Mouse (Mus musculus) kidney, adult 2 months (tissue): ENCODE results near the gene Agbl4.

Source experiments
- CTCF ChIP-seq: fragments of 200-500 bp; conservative IDR thresholded peaks from 2 replicates; pipeline ENCODE4 v1.5.1; 2011; ENCODE audit warnings: low read depth, mild to moderate bottlenecking, control low read depth, low read length, moderate library complexity, mixed read lengths; ENCODE audit not compliant: insufficient read depth, insufficient read length
- POLR2A ChIP-seq: fragments of 200-500 bp; IDR thresholded peaks from one replicate; pipeline ENCODE4 v1.6.1; 2011; ENCODE audit warnings: low read depth, low read length, control low read depth

GRCm38 (mm10) chr4:110921013-110921412 lies 523.6 kb downstream of the Agbl4 start:
- no peak for TF ChIP-seq POLR2A
- no peak for TF ChIP-seq CTCF
